Mouse (Mus musculus) erythroblast, embryonic 14.5 days (primary cell): ENCODE measurements at regions not wholly inside any gene's neighbourhood (a gene's known extent, or its start where the extent isn't known, plus 50 kb on each side); places are given as distances from the start of the nearest gene placed in this dataset.

Source experiments
- GATA1 ChIP-seq: IDR thresholded peaks from 2 replicates; pipeline ENCODE4 v1.6.1; 2012; ENCODE audit warnings: low read length, inconsistent platforms, mixed read lengths
- TAL1 ChIP-seq: IDR thresholded peaks from 3 replicates; pipeline ENCODE4 v1.6.1; 2012; ENCODE audit warnings: low read length, inconsistent platforms, mixed read lengths

- TF ChIP-seq GATA1 (no peak), TAL1 (no peak)
These were observed 232.0 kb downstream of the Zfp36l1 start for GRCm38 (mm10) chr12:79880751-79881261.
